Mouse (Mus musculus): ENCODE measurements around the gene Wdr26.

DNA sequence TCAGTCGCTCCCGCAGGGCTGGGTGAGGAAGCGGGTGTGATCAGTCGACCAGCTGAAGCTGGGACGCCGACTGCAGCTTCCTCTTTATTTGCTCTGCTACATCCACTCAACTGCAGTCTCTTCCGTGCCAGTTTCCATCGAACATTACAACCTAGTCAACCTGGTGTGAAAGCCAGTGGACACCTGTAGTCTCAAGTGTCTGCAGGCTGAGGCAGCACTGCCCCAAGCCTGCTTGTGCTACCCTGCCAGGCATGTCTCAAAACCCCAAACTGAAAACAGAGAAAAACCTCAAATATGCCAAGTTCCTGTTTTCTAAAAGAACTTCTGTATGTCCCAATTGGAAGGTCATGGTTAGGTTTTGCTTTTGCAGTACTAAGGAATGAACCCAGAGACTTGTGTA is 41.6 kb downstream of the Wdr26 start:
- TF ChIP-seq POLR2A (IDR thresholded peaks at IDR 0.05; ENCODE audit: low read depth, low read length) (no peak), CTCF (IDR thresholded peaks at IDR 0.05; ENCODE audit: borderline replicate concordance, insufficient read depth, low read length) (no peak)
